Mouse (Mus musculus) activated CD4-positive, CD25-positive, alpha-beta regulatory T cell (primary cell): ENCODE results near the gene Zfp65. TPM values are rescaled to one million over a fixed set of nuclear protein-coding genes. Genes with fewer than 3 reads are reported as not detected.

Source experiments
- polyA plus RNA-seq, 2 experiments: library from polyadenylated mRNA; unstranded; fragments of 100-300 nt; shearing (Covaris generic); gene quantifications; one replicate each; pipeline ENCODE4 v1.2.1; 2017

The Zfp65 gene
- 1 to 10 TPM; 7.8 to 9.3 TPM for polyA plus RNA-seq

GRCm38 (mm10) chr13:67728641-67729318, at the start of gene Zfp65:
Gene Zfp65 (minus strand): TSS chr13:67729173.

GRCm38 (mm10) chr13:67754333-67755306, 25.6 kb upstream of the Zfp65 start, which contains the start of gene Zfp85:
Gene Zfp85 (minus strand): TSS chr13:67755228.

GRCm38 (mm10) chr13:67686971-67687370, 42.0 kb downstream of the Zfp65 start, which contains the start of gene Zfp738:
Gene Zfp738 (minus strand): TSS chr13:67687071.

Other genes starting within 250 kb of the Zfp65 start
- gene Zfp874b, start 244.9 kb downstream of the Zfp65 start, polyA plus RNA-seq: 10 to 100 TPM in 1 of 2 experiments, 1 to 10 TPM in 1; 10.0 to 15.0 TPM
- gene Zfp58, start 228.6 kb downstream of the Zfp65 start, polyA plus RNA-seq: 10 to 100 TPM; 11.8 to 17.4 TPM
- gene Gm26965, start 203.0 kb downstream of the Zfp65 start, polyA plus RNA-seq: not detected
- gene Zfp87, start 203.0 kb downstream of the Zfp65 start, polyA plus RNA-seq: 10 to 100 TPM; 35.4 to 69.7 TPM
- gene Zfp748, start 175.3 kb downstream of the Zfp65 start, polyA plus RNA-seq: 10 to 100 TPM; 15.1 to 17.3 TPM
- 1 to 10 TPM; 6.4 to 8.2 TPM for gene Zfp729b, start 119.5 kb downstream of the Zfp65 start, polyA plus RNA-seq
- 1 to 10 TPM; 2.9 to 6.0 TPM for gene Gm49345, start 91.4 kb downstream of the Zfp65 start, polyA plus RNA-seq
- 1 to 10 TPM; 5.0 to 8.2 TPM for gene Zfp729a, start 91.4 kb downstream of the Zfp65 start, polyA plus RNA-seq
- gene Zfp738, start 42.1 kb downstream of the Zfp65 start, polyA plus RNA-seq: 10 to 100 TPM; 17.8 to 25.1 TPM
- 1 to 10 TPM; 5.6 to 7.5 TPM for gene Zfp85, start 26.1 kb upstream of the Zfp65 start, polyA plus RNA-seq
- 1 to 10 TPM in 1 of 2 experiments, under 1 TPM in 1; 0.78 to 1.7 TPM for gene Zfp493, start 50.5 kb upstream of the Zfp65 start, polyA plus RNA-seq
- 1 to 10 TPM; 4.7 to 6.4 TPM for gene Zfp273, start 84.6 kb upstream of the Zfp65 start, polyA plus RNA-seq
- gene Gm10037, start 101.9 kb upstream of the Zfp65 start, polyA plus RNA-seq: under 1 TPM; 0.48 to 0.86 TPM
- under 1 TPM in 1 of 2 experiments, not detected in 1; 0.29 TPM for gene BC048507, start 134.2 kb upstream of the Zfp65 start, polyA plus RNA-seq